Mouse (Mus musculus): ENCODE data around the gene Camk2n2.
"Not testable (repeated sequence)": the region's sequence is repeated elsewhere in the genome, so short reads cannot be mapped to it uniquely, and the experiment has no call there.

The Camk2n2 gene

DNA sequence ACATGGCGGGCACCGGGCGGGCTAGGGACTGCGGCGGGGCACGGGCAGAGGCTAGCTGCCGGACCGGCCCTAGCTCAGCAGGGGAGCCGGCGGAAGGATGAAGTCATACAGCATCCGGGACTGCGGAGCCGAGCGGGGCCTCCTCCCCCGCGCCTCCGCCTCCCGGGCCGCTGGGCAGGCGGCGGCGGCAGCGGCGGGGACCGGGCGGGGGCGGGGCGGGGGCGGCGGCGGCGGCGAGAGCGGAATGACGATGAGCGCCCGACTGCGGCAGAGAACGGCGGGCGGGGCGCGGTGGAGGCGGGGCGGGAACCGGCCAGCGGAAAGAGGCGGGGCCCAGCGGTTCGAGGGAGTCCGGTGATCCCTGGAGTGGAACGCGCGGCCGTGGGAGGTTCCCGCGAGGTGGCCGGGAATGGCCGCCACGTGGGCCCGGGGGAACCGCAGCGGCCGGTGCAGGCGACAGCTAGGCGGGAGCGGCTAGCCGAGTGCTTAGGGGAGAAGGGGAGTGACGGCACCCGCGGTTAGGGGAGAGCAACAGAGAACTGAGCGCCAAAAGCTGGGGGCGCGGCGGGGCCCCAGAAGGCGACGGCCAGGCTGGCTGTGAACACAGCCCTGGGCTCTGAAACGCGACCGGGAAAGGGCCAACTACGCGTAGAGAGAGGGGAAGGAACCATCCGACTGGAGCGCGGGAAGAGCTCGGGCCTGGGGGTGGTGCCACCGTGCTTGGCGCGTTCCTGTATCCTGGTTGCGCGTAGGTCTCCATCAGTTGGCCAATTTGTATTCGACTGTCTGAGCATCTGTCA, at the start of gene Camk2n2:
TSS of gene Camk2n2 (minus strand) at position 97 of the 800 bp plus-strand sequence.
- DNase-seq (ENCODE audit: low read depth, low spot score) = peak; percentile 70

- no peak for DNase-seq (ENCODE audit: low read depth, low spot score)
Measured at GRCm38 (mm10) chr16:20670291-20670690, 49.2 kb upstream of the Camk2n2 start.

- DNase-seq (ENCODE audit: low read depth, low spot score) = not testable (repeated sequence)
Measured at GRCm38 (mm10) chr16:20668013-20668412, 46.9 kb upstream of the Camk2n2 start, which contains the start of gene Eif4g1. Eif4g1 (plus strand) TSS chr16:20668313.

- peak; percentile 59 for DNase-seq (ENCODE audit: low read depth, low spot score)
Measured at GRCm38 (mm10) chr16:20657661-20658060, 36.6 kb upstream of the Camk2n2 start.

DNA sequence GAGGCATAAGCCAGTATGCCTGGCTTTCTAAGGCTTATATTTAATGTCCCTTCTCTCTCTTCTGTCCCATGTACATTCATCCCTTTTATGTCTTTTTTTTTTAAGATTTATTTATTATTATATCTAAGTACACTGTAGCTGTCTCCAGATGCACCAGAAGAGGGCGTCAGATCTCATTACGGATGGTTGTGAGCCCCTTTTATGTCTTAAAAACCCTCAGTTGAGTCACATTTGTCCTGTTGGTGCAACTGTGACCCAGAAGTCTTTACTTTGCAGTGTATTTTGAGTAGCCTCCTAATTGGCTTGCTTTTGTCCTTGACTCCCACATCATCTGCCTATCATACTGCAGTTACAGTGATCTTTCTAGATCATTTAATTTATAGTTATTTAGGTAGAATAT, 32.2 kb upstream of the Camk2n2 start:
- DNase-seq (ENCODE audit: low read depth, low spot score) = peak; percentile 36

GRCm38 (mm10) chr16:20651947-20652310, 30.8 kb upstream of the Camk2n2 start:
- no peak for DNase-seq (ENCODE audit: low read depth, low spot score)

DNA sequence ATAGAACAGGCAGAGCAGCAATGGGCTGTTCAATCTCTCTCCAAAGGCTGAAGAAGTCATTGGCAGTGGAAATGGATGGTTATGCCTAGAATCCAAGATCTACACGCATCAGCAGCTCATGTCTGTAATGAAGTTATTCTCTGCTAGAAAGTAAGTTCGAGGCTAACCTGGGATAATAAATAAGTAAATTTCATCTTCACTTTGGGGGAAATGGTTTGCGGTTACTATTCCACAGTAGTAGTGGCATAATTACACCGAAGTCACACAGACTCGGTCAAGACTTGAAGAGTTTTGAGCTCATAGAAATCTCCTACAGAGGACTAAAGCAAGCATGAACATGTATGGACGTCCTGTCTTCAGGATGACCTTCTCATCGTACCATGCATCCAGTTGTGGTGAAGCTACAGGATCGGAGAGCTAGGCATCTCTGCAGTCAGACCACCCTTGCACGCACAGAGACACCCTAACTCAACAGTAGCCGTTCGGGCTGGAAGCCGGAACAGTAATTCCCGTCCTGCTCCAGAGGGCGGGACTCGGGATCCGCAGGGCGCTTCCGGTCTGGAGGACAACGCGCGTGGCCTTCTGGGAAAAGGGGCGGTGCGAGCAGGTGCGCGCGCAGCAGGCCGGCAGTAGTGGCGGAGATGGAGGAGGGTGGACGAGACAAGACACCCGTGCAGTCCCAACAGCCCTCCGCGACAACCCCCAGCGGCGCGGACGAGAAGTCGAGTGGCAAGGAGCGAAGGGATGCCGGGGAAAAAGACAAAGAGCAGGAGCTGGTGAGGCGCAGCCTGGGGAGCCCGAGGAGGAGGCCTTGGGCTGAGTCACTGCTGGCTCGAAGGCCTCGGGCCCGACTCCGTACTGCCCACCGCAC, 30.2 kb upstream of the Camk2n2 start, which contains the start of gene Psmd2:
TSS of gene Psmd2 (plus strand) at position 577 of the 871 bp plus-strand sequence.
- DNase-seq (ENCODE audit: low read depth, low spot score) = peak; percentile 97

- no peak for DNase-seq (ENCODE audit: low read depth, low spot score)
Measured at GRCm38 (mm10) chr16:20643911-20644310, 22.8 kb upstream of the Camk2n2 start.

- peak; percentile 79 for DNase-seq (ENCODE audit: low read depth, low spot score)
Measured at GRCm38 (mm10) chr16:20642161-20642560, 21.1 kb upstream of the Camk2n2 start.

DNA sequence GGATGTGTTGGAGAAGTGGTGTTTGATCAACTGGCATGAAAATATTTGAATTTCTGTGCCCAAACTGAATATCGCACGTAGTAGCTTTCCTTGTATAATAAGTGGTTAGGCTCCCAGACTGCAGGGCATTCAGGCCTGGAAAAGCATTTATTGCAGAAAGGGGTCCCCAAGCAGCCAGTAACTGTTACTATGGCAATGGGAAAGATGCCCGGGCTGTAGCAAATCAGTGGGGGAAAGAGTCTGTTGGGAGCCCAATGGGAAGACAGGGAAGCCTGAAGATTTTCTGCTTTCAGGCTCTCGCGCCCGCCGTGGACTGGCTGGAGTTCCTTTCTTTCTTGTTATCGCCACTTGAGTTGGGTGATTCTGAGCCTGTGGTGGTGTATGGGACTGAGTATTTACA, 17.3 kb upstream of the Camk2n2 start:
- DNase-seq (ENCODE audit: low read depth, low spot score) = no peak

- DNase-seq (ENCODE audit: low read depth, low spot score) = no peak
Measured at GRCm38 (mm10) chr16:20637410-20637809, 16.3 kb upstream of the Camk2n2 start.

GRCm38 (mm10) chr16:20629731-20630634, 8.9 kb upstream of the Camk2n2 start, which contains the start of gene Ece2:
Ece2 (plus strand) TSS chr16:20629828.
- DNase-seq (ENCODE audit: low read depth, low spot score) = peak; percentile 34

GRCm38 (mm10) chr16:20628871-20629391, 7.8 kb upstream of the Camk2n2 start:
- DNase-seq (ENCODE audit: low read depth, low spot score) = no peak

DNA sequence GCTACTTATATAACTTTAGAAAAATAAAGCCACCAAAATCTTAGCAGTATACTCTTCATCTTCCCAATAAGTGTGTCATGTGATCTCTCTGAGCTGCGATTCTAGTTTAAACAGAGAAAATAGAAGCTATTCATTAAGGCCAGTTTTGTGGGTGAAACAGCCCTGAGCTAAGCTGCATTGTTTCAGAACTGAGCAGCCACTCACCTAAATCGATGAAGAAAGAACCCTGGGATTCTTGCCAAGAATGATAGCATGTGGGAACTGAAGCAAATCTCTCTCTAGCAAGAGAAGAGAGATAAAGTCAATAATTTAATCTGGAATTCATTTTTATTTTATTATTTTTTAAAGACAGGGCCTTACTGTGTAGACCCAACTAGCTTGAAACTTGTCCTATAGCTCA, 2.1 kb upstream of the Camk2n2 start:
- peak; percentile 17 for DNase-seq (ENCODE audit: low read depth, low spot score)

- peak; percentile 90 for DNase-seq (ENCODE audit: low read depth, low spot score)
Measured at GRCm38 (mm10) chr16:20621991-20622685, 1.1 kb upstream of the Camk2n2 start.

DNA sequence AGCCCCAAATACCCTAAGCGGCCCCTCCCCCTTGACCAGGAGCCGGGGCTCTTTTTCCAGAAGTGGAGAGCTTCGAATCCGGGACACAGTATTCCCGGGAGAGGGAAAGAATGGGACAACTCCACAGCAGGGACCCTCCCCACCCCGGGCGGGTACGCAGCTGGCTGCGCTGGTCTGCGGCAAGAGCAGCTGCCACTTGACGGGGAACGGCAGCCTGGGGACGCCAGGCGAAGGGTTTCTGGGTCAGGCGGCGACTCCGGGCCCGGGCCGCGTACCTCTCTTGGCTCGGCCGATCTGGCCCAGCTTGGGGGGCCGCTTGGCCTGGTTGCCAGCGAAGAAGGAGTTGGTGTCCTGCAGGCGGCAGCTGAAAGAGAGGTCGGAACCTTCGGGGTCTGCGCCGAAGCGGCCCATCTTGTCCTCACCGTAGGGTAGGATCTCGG, 316 bp downstream of the Camk2n2 start:
- DNase-seq (ENCODE audit: low read depth, low spot score) = no peak

- DNase-seq (ENCODE audit: low read depth, low spot score) = peak; percentile 33
Measured at GRCm38 (mm10) chr16:20620399-20620735, 720 bp downstream of the Camk2n2 start.

- DNase-seq (ENCODE audit: low read depth, low spot score) = peak; percentile 31
Measured at GRCm38 (mm10) chr16:20619541-20620398, 1.3 kb downstream of the Camk2n2 start.
